8 mouse cellular contexts compared by ENCODE assay signal in genomic region chr4:129928124-129928751, GRCm38 (mm10). TPM values are rescaled to one million over a fixed set of nuclear protein-coding genes. Genes with fewer than 3 reads are reported as not detected.
DNase-seq lines count a peak whose midpoint lies in the region; ATAC-seq and TF ChIP-seq lines count a peak whose summit lies in the region.

No protein-coding gene starts in this region.

- WGBS in forebrain, embryonic 13.5 days: 7% methylated on average over 17 of the region's 19 CpGs
- WGBS in neural tube, embryonic 15.5 days: 8% methylated on average over 19 of the region's 19 CpGs
- WGBS in thymus, adult 2 months: under 1% methylated on average over 19 of the region's 19 CpGs

- peak; percentile 45; the same call in 1 of the 2 replicates for ATAC-seq in forebrain, embryonic 13.5 days
- no peak for ATAC-seq in neural tube, embryonic 15.5 days (ENCODE audit: low FRiP score)

- no peaks in the 10 kb centered on the region for H3K36me3 ChIP-seq in E14TG2a.4 (ENCODE audit: insufficient read depth, low read length)
- no peaks in the 10 kb centered on the region for H3K36me3 ChIP-seq in forebrain, embryonic 13.5 days (ENCODE audit: poor library complexity, severe bottlenecking)
- no peaks in the 10 kb centered on the region for H3K36me3 ChIP-seq in neural tube, embryonic 15.5 days
- no peaks in the 10 kb centered on the region for H3K36me3 ChIP-seq in thymus, adult 2 months (ENCODE audit: control insufficient read depth, insufficient read depth, low read length)

- H3K27ac ChIP-seq in forebrain, embryonic 13.5 days: no peak overlapping the region
- H3K27ac ChIP-seq in neural tube, embryonic 15.5 days (replicated peaks): no peak overlapping the region
- no peak overlapping the region for H3K27ac ChIP-seq in thymus, adult 2 months (ENCODE audit: control insufficient read depth, insufficient read depth, low read length)

- TF ChIP-seq CTCF in E14TG2a.4 (conservative IDR thresholded peaks at IDR 0.05; ENCODE audit: low read length): peak; percentile 67
- TF ChIP-seq CTCF in thymus, adult 2 months (IDR thresholded peaks at IDR 0.05; ENCODE audit: borderline replicate concordance, control insufficient read depth, extremely low read depth, insufficient read depth, low read length, poor library complexity): peak; percentile 97

- H3K9me3 ChIP-seq in E14TG2a.4 (ENCODE audit: low read length): no peaks in the 10 kb centered on the region
- 0 out of 2 replicates have a peak, but pooled peaks cover 5% of the 10 kb centered on the region for H3K9me3 ChIP-seq in forebrain, embryonic 13.5 days (replicated peaks)
- H3K9me3 ChIP-seq in neural tube, embryonic 15.5 days (replicated peaks): no peaks in the 10 kb centered on the region

- 0 out of 2 replicates have a peak overlapping the region, but pooled peaks have one; percentile 12 for H3K9ac ChIP-seq in forebrain, embryonic 13.5 days
- H3K9ac ChIP-seq in neural tube, embryonic 15.5 days (replicated peaks): no peak overlapping the region

- peak overlapping the region; percentile 55 for H3K4me2 ChIP-seq in forebrain, embryonic 13.5 days
- H3K4me2 ChIP-seq in neural tube, embryonic 15.5 days: peak overlapping the region; percentile 46

- DNase-seq in c-Kit-negative CD71-positive TER-119-positive erythroid progenitor cells, embryonic 14.5 days (ENCODE audit: low read depth, low spot score): peak; percentile 28
- peak; percentile 86 to 92 for DNase-seq in heart, postnatal 10 days
- DNase-seq in kidney, postnatal 4 days: peak; percentile 90 to 91
- DNase-seq in lung, adult 18-20 months: peak; percentile 77 to 84
- peak; percentile 92 for DNase-seq in thymus, adult 2 months

- H3K27me3 ChIP-seq in E14TG2a.4 (ENCODE audit: insufficient read depth, low read length): peaks cover 40% of the 10 kb centered on the region
- H3K27me3 ChIP-seq in forebrain, embryonic 13.5 days: peaks cover 4% of the 10 kb centered on the region; the same call in 1 of the 2 replicates
- H3K27me3 ChIP-seq in neural tube, embryonic 15.5 days (replicated peaks): no peaks in the 10 kb centered on the region; the same call in 1 of the 2 replicates
- no peaks in the 10 kb centered on the region for H3K27me3 ChIP-seq in thymus, adult 2 months (ENCODE audit: control insufficient read depth, insufficient read depth, low read length)

- H3K4me1 ChIP-seq in E14TG2a.4 (replicated peaks; ENCODE audit: low read depth, low read length): peaks cover 5% of the 10 kb centered on the region
- peaks cover 6% of the 10 kb centered on the region; the same call in 1 of the 2 replicates for H3K4me1 ChIP-seq in forebrain, embryonic 13.5 days
- H3K4me1 ChIP-seq in neural tube, embryonic 15.5 days: peaks cover 5% of the 10 kb centered on the region; the same call in 1 of the 2 replicates
- H3K4me1 ChIP-seq in thymus, adult 2 months (replicated peaks; ENCODE audit: control insufficient read depth, insufficient read depth, low read length): peaks cover 14% of the 10 kb centered on the region

- TF ChIP-seq POLR2A in thymus, adult 2 months (IDR thresholded peaks at IDR 0.05; ENCODE audit: control insufficient read depth, extremely low read depth, insufficient read depth, low read length, poor library complexity): no peak

- H3K4me3 ChIP-seq in E14TG2a.4 (replicated peaks; ENCODE audit: low read length): no peak overlapping the region
- no peak overlapping the region; the same call in 1 of the 2 replicates for H3K4me3 ChIP-seq in forebrain, embryonic 13.5 days
- no peak overlapping the region for H3K4me3 ChIP-seq in neural tube, embryonic 15.5 days (replicated peaks)
- H3K4me3 ChIP-seq in thymus, adult 2 months (ENCODE audit: control insufficient read depth, insufficient read depth, low read length): no peak overlapping the region

- intact Hi-C loops in heart, postnatal 10 days (cut with DNase I): loop anchor here (1.0 to 5.0 kb wide), 4 partner anchors 81 to 227 kb away; no protein-coding TSS in a partner anchor

RNA-seq across cellular contexts. Expression of gene Spocd1, which starts 0.8 kb away (rescaled TPM):
- polyA plus RNA-seq in forebrain, embryonic 13.5 days (2015; fragmentation: Nextera tagmentation; extraction: Ambion mirVana): not detected in 2 replicates
- total RNA-seq in heart, postnatal 10 days (2021): under 1 TPM in 1 of 2 experiments, not detected in 1; 0.07 TPM
- 0.06 TPM in 1 of 2 replicates, not detected in the other for polyA plus RNA-seq in neural tube, embryonic 15.5 days (2015; fragmentation: Nextera tagmentation; extraction: Ambion mirVana)
- 0.08 and 0.11 TPM in 2 replicates for polyA plus RNA-seq in thymus, adult 2 months (2012; rRNA removed)

RNA-seq across cellular contexts. Expression of gene Adgrb2, which starts 56.4 kb away (rescaled TPM):
- 6.4 and 8.3 TPM in 2 replicates for polyA plus RNA-seq in forebrain, embryonic 13.5 days (2015; fragmentation: Nextera tagmentation; extraction: Ambion mirVana)
- 1 to 10 TPM; 3.2 to 3.4 TPM for total RNA-seq in heart, postnatal 10 days (2021)
- 11.9 and 15.5 TPM in 2 replicates for polyA plus RNA-seq in neural tube, embryonic 15.5 days (2015; fragmentation: Nextera tagmentation; extraction: Ambion mirVana)
- polyA plus RNA-seq in thymus, adult 2 months (2012; rRNA removed): 5.8 and 6.7 TPM in 2 replicates

Comparison
In these comparisons a context has a peak if more than half of its experiments do, and no peak if none do; other contexts are left out.
1. DNase-seq: peak in every context shown above with its lines; median percentile 92 in thymus, adult 2 months; 90 in kidney, postnatal 4 days; 89 in heart, postnatal 10 days; 80 in lung, adult 18-20 months; 28 in c-Kit-negative CD71-positive TER-119-positive erythroid progenitor cells, embryonic 14.5 days.